Mouse (Mus musculus) left cerebral cortex, postnatal 4 days (tissue): ENCODE results near the gene Zfp319. TPM values are rescaled to one million over a fixed set of nuclear protein-coding genes. Genes with fewer than 3 reads are reported as not detected.

ENCODE experiments used
- DNase-seq: peaks from one replicate; pipeline ENCODE4 v3.0.0-alpha.2; 2022
- intact Hi-C: fragments of 180-260 bp; cut with DNase I; formaldehyde crosslinking; loops from one replicate; pipeline ENCODE4 v1.15.1; 2025
- total RNA-seq, 2 experiments: library from RNA; stranded (reverse); gene quantifications; 2 replicates each; pipeline ENCODE4 v1.2.3; 2021

The Zfp319 gene
- total RNA-seq, 2 experiments from 2014 or later = 26.8 to 29.6 TPM

DNA sequence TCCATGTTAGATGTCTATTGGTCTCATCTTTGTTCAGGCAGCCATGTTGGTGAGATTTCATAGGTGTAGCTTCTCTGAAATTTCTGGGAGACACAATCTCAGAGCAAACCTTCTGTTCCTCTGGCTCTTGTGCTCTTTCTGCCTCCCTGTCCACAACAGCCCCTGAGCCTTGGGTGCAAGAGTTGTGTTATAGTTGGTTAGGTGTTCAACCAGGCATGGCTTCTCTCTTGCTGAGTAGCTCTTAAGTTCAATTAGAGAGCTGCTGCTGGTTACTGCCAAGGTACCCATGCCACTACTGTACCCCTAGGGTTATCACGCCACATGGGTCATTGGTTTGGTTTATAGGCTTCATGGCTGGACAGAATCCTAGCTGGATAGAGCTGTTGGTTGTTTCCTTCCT lies 16.4 kb downstream of the Zfp319 start:
- intact Hi-C loops = no loop called here
- no peak for DNase-seq

DNA sequence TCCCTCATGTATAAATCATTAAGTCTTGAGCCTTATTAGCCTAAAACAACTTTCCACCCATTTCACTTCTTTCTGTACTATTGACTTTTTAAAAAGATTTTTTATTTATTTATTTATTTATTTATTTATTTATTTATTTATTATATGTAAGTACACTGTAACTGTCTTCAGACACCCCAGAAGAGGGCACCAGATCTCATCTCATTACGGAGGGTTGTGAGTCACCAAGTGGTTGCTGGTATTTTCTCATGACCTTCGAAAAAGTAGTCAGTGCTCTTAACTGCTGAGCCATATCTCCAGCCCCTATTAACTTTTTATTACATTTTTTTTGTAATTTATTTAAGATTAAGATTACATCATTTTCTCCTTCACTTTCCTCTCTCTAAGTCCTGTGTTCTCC lies 17.0 kb downstream of the Zfp319 start:
- DNase-seq = no peak
- intact Hi-C loops = no loop called here

DNA sequence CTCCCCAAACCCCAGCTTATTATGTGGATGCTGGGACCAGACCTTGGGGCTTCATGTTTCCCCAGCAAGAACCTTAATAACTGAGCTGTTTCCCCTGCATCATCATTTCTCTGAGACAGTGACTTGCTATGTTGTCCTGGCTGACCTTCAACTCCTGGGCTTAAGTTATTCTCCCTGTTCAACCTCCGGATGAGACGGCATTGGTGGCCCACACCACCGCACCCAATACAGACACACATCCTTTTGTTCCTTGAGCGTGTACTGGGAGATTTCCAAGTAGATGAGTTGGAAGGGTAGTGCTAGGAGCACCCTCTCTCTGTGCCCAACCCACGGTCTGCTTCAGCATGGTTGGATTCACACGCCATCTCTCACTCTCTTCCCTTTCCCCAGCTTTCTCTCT lies 17.9 kb downstream of the Zfp319 start:
- intact Hi-C loops = no loop called here
- DNase-seq = no peak

DNA sequence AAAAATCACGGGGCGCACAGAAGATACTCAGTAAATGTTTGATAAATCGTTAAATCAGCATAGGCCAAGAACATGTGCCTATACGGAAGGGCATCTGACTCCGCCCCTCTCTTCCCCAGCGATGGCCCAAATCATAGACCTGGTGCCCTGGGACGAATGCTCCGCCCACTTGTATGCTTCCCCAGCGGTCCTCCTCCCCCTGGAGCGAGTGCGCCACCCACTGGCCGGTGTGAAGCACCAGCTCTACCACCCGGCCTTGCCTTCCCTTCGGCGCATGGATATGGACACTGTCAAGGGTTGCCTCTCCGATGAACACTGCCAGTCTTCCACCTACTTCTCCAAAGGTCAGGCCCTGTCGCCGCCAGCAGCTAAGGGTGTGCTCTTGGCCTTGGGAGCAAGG lies 18.9 kb downstream of the Zfp319 start:
- intact Hi-C loops = no loop called here
- DNase-seq = no peak

DNA sequence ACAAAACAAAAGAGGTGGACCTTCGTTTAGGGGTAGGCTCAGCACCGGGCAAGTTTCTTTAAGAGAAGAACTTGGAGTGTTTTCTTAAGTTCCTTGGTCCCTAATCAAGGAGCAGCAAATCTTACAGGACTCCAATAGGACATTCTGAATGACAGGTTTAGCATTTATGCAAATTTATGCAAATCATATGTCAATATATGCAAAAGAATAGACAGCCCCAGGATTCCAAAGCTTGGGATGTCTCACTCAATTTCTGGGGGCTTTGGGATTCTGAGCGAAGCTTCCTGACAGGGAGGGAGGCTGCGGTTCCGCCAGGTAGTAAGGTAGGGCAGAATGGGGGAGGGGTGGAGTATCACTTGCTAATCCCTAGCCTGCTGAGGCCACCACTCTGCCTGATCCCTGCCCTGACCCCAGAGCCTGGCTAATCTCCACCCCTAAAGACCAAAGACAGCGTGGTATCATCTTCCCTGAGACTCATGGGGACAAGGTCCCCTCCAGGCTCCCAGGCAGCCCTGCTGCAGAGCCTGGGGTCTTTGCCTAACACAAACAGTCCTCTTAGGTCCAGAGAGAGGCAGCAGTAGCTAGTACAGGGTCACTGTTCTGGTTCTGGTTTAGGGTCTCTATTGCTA lies 21.3 kb downstream of the Zfp319 start, which contains the start of gene Tepp:
Gene Tepp (plus strand): TSS at position 225 of the 629 bp plus-strand sequence.
- DNase-seq = no peak
- intact Hi-C loops = no loop called here

DNA sequence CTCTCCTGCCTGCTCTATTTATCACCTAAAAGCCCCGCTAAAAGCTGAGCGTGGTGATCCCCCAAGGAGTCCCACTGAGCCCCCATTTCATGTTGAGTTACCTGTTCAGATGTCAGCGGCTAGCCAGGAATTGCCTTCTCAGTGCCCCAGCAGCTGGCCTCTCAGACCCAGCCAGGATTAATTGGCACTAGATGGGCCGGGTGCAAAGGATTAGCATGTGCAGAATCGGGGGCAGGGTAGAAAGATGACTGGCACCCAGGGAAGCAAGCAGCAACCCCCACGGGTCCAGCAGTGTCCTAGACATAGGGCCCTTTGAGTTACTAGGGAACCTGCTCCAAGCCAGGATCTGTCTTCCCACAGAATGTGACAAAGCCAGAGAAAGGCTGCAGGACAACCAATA lies 25.3 kb downstream of the Zfp319 start, which contains the start of gene Cngb1:
Gene Cngb1 (minus strand): TSS at position 155 of the 400 bp plus-strand sequence.
- intact Hi-C loops = no loop called here

DNA sequence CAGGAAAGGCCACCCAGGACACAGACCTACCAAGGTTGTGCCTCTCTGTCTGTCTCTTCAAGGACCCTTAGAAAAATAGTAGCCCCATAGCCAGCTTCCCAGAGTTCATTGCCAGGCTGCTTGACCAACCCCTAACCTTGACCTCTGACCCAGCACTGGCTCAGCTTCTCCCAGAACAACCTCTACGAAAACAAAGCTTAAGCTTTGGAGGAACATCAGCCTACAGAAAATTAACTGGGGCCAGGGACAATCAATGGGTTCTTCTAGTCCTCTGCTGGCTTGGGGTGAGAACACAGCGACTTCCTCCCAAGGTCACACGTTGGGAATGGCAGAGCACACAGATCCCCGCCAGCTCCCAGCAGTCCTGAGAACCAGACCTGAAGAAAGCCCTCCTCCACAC lies 26.2 kb downstream of the Zfp319 start:
- no peak for DNase-seq
- intact Hi-C loops = no loop called here

More for the DNA sequence above, 25.3 kb downstream of the Zfp319 start, which contains the start of gene Cngb1:
- DNase-seq = no peak

DNA sequence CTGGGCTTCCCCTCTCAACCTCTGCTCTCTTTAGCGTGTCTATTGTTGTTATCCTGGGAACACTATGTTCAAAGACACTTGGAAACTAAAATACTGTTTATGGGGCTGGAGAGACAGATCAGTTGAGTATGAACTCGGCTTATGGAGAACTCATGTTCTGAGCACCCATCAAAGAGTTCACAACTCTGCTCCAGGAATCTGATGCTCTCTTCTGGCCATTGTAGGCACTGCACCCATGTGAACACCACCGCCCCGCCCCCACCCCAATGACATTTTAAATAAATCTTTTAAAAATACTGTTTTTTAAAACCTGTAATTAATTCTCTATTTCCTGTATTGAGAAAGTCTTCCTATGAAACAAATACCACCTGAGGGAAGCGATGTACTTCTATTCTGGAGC lies 29.3 kb downstream of the Zfp319 start:
- intact Hi-C loops = no loop called here

DNA sequence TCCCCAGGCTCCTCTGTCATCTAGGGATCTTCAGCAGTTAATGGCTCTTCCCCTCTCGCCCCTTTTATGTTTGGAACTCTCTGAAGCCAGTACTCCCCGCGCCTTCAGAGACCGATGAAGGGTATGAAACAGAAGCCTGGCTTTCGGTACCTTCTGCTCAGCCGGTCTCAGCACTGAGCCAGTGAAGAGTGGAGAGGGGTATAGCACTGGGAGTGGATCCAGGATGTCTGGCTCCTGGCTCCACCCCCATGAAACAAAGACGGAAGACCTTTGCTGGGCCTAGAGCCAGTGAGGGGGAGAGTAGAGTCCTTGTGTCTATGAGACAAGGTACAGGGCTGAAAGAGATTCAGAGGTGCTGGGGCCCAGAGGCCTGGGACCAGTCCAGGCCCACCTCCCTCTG lies 37.9 kb downstream of the Zfp319 start:
- DNase-seq = peak; percentile 63
- intact Hi-C loops = no loop called here

More for the DNA sequence above, 29.3 kb downstream of the Zfp319 start:
- peak; percentile 32 for DNase-seq

DNA sequence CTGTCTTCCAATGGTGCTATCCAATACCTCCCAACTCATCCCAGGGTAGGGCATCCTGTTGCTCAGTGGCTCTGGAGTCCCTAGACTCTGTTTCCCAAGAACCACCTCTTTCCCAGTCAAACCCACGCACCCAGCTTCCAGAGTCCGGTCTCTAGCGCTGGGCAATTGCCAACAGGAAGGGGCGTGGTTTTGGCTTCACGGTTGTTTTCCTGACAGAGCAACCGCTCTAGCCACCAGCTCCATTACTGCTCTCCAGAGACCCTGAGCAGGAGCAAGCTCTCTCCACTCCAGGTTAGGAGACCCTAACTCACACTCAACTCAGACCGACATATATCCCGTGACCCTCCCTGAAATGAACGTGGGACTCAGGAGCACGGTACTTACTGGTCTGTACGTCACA lies 38.6 kb downstream of the Zfp319 start:
- intact Hi-C loops = no loop called here
- peak; percentile 59 for DNase-seq

DNA sequence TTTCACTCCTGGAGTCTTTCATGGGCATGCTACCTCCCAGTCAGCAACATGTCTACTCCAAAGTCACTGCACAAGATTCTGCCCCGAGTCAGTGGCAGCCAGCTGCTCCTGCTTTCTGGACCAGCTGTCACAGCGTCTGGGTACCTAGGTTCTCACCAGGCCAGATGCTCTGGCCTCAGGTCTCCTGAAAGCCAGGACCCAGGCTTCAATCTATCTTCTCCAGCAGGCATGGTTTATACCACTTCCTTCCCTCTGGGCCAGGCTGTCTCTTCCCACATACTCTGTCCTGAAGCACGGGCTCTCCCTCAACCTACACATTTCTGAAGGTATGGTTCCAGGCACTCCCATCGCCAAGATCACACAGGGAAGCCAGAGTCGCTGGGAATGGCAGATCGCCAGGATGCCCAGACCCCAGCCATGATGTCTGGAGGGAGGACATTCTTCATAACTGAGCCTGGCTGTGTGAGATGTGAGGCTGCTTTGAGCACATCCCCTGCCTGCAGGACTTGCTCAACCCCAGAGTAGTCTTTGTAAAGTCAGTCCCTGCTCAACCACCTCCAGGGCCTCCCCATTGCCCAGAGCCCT lies 42.6 kb downstream of the Zfp319 start:
- DNase-seq = peak; percentile 54
- intact Hi-C loops = no loop called here

DNA sequence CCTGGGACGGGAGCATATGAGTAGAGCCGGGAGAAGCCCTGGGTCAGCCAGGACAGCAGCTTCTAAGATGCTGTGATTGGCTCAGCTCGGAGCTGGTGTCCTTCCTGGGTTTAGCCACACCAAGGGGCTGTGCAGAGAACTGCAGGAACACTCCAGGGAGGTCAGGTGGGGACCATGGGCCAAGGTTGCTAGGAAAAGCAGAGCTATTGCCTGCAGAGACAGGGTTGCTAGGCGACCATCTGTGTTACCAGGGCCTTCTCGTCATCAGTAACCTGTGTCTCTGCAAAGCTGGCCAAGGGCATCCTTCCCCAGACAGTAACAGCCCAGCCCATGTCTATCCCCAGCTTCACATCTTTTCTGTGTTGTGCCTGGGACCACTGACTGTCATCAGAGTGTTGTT lies 50.3 kb downstream of the Zfp319 start:
- intact Hi-C loops = no loop called here
- peak; percentile 24 for DNase-seq

Other genes with a start within 250 kb of the Zfp319 start
- 10 to 100 TPM; 63.7 to 65.7 TPM for gene Kifc3, start 129.1 kb downstream of the Zfp319 start, total RNA-seq
- gene Cngb1, start 25.4 kb downstream of the Zfp319 start, total RNA-seq = under 1 TPM; 0.42 to 0.58 TPM
- gene Tepp, start 21.4 kb downstream of the Zfp319 start, total RNA-seq = 1 to 10 TPM; 3.5 to 4.2 TPM
- gene Usb1, start 334 bp upstream of the Zfp319 start, total RNA-seq = 10 to 100 TPM; 26.5 to 32.8 TPM
- 10 to 100 TPM; 40.0 to 44.2 TPM for gene Mmp15, start 20.3 kb upstream of the Zfp319 start, total RNA-seq
- gene Cfap20, start 102.9 kb upstream of the Zfp319 start, total RNA-seq = 10 to 100 TPM; 67.5 to 67.7 TPM
- gene Csnk2a2, start 158.1 kb upstream of the Zfp319 start, total RNA-seq = 10 to 100 TPM; 81.1 to 93.5 TPM
- gene Ccdc113, start 202.1 kb upstream of the Zfp319 start, total RNA-seq = 1 to 10 TPM in 1 of 2 experiments, under 1 TPM in 1; 0.60 to 1.0 TPM
- not detected for gene Prss54, start 244.4 kb upstream of the Zfp319 start, total RNA-seq